Mouse (Mus musculus): ENCODE results near the gene Pqlc2. TPM values are rescaled to one million over a fixed set of nuclear protein-coding genes. Genes with fewer than 3 reads are reported as not detected.

The Pqlc2 gene
- polyA plus RNA-seq, 1 experiment, result 10.1 TPM

GRCm38 (mm10) chr4:139274573-139274972 is 35.9 kb downstream of the Pqlc2 start:
- H3K9ac ChIP-seq (ENCODE audit: low read depth, poor library complexity, severe bottlenecking), result no peak overlapping the region

GRCm38 (mm10) chr4:139272951-139273680 is 37.4 kb downstream of the Pqlc2 start:
- H3K4me3 ChIP-seq (ENCODE audit: low read depth, low read length), result no peak overlapping the region
- H3K27ac ChIP-seq (ENCODE audit: insufficient read depth, low read length), result no peak overlapping the region
- H3K4me1 ChIP-seq (ENCODE audit: control insufficient read depth, insufficient read depth, low read length), result no peaks in the 10 kb centered on the region
- TF ChIP-seq EP300 (IDR thresholded peaks at IDR 0.05; ENCODE audit: insufficient read depth, low read depth, low read length) (no peak), CTCF (IDR thresholded peaks at IDR 0.05; ENCODE audit: low read depth, low read length) (no peak), POLR2A (IDR thresholded peaks at IDR 0.05; ENCODE audit: insufficient read depth, low read length) (no peak)
- peaks cover 6% of the 10 kb centered on the region; the same call in 1 of the 2 replicates for H3K36me3 ChIP-seq (ENCODE audit: control insufficient read depth, insufficient read depth, low read length, poor library complexity, severe bottlenecking)
- no peaks in the 10 kb centered on the region for H3K27me3 ChIP-seq (ENCODE audit: control insufficient read depth, insufficient read depth, low read length, poor library complexity, severe bottlenecking)
- no peaks in the 10 kb centered on the region for H3K9me3 ChIP-seq (replicated peaks; ENCODE audit: control insufficient read depth, insufficient read depth, low read length, poor library complexity, severe bottlenecking)
- no peak overlapping the region for H3K9ac ChIP-seq (ENCODE audit: low read depth, poor library complexity, severe bottlenecking)

More at GRCm38 (mm10) chr4:139274573-139274972, 35.9 kb downstream of the Pqlc2 start:
- H3K36me3 ChIP-seq (ENCODE audit: control insufficient read depth, insufficient read depth, low read length, poor library complexity, severe bottlenecking), result peaks cover 6% of the 10 kb centered on the region; the same call in 1 of the 2 replicates
- H3K4me3 ChIP-seq (ENCODE audit: low read depth, low read length), result no peak overlapping the region
- no peak overlapping the region for H3K27ac ChIP-seq (ENCODE audit: insufficient read depth, low read length)
- H3K9me3 ChIP-seq (replicated peaks; ENCODE audit: control insufficient read depth, insufficient read depth, low read length, poor library complexity, severe bottlenecking), result no peaks in the 10 kb centered on the region
- no peaks in the 10 kb centered on the region for H3K27me3 ChIP-seq (ENCODE audit: control insufficient read depth, insufficient read depth, low read length, poor library complexity, severe bottlenecking)
- H3K4me1 ChIP-seq (ENCODE audit: control insufficient read depth, insufficient read depth, low read length), result no peaks in the 10 kb centered on the region
- TF ChIP-seq EP300 (IDR thresholded peaks at IDR 0.05; ENCODE audit: insufficient read depth, low read depth, low read length) (no peak), POLR2A (IDR thresholded peaks at IDR 0.05; ENCODE audit: insufficient read depth, low read length) (no peak), CTCF (IDR thresholded peaks at IDR 0.05; ENCODE audit: low read depth, low read length) (no peak)

- Histone ChIP-seq H3K4me3 (ENCODE audit: low read depth, low read length) (no peak overlapping the region), H3K36me3 (ENCODE audit: control insufficient read depth, insufficient read depth, low read length, poor library complexity, severe bottlenecking) (peaks cover 6% of the 10 kb centered on the region; the same call in 1 of the 2 replicates), H3K27ac (ENCODE audit: insufficient read depth, low read length) (no peak overlapping the region), H3K9me3 (replicated peaks; ENCODE audit: control insufficient read depth, insufficient read depth, low read length, poor library complexity, severe bottlenecking) (no peaks in the 10 kb centered on the region), H3K9ac (ENCODE audit: low read depth, poor library complexity, severe bottlenecking) (no peak overlapping the region), H3K27me3 (ENCODE audit: control insufficient read depth, insufficient read depth, low read length, poor library complexity, severe bottlenecking) (no peaks in the 10 kb centered on the region), H3K4me1 (ENCODE audit: control insufficient read depth, insufficient read depth, low read length) (no peaks in the 10 kb centered on the region)
- TF ChIP-seq POLR2A (IDR thresholded peaks at IDR 0.05; ENCODE audit: insufficient read depth, low read length), result no peak
- TF ChIP-seq EP300 (IDR thresholded peaks at IDR 0.05; ENCODE audit: insufficient read depth, low read depth, low read length), result no peak
- no peak for TF ChIP-seq CTCF (IDR thresholded peaks at IDR 0.05; ENCODE audit: low read depth, low read length)
Observed at GRCm38 (mm10) chr4:139271562-139271961, 38.9 kb downstream of the Pqlc2 start.

DNA sequence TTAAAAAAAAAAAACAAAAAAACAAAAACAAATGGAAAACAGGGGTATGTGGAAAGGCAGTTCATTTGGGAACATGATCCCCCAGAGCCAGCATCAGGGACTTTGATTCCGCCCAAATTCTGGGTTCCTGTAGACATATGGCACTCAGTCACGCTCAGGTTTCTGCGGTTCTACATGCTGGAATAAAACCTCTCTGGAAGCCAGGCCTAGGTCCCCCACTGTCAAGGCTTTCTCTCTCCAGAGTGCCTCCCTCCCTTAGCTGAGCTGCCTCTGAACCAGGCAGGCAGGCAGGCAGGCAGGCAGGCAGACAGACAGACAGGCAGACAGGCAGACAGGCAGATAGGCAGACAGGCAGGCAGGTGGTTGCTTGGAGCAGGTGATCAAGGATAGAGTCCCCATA is 40.3 kb downstream of the Pqlc2 start:
- Histone ChIP-seq H3K9ac (ENCODE audit: low read depth, poor library complexity, severe bottlenecking) (no peak overlapping the region), H3K4me3 (ENCODE audit: low read depth, low read length) (no peak overlapping the region), H3K27ac (ENCODE audit: insufficient read depth, low read length) (no peak overlapping the region), H3K9me3 (replicated peaks; ENCODE audit: control insufficient read depth, insufficient read depth, low read length, poor library complexity, severe bottlenecking) (no peaks in the 10 kb centered on the region), H3K4me1 (ENCODE audit: control insufficient read depth, insufficient read depth, low read length) (no peaks in the 10 kb centered on the region), H3K36me3 (ENCODE audit: control insufficient read depth, insufficient read depth, low read length, poor library complexity, severe bottlenecking) (peaks cover 8% of the 10 kb centered on the region), H3K27me3 (ENCODE audit: control insufficient read depth, insufficient read depth, low read length, poor library complexity, severe bottlenecking) (no peaks in the 10 kb centered on the region)
- TF ChIP-seq CTCF (IDR thresholded peaks at IDR 0.05; ENCODE audit: low read depth, low read length) (no peak), POLR2A (IDR thresholded peaks at IDR 0.05; ENCODE audit: insufficient read depth, low read length) (no peak), EP300 (IDR thresholded peaks at IDR 0.05; ENCODE audit: insufficient read depth, low read depth, low read length) (no peak)

- no peak overlapping the region for H3K27ac ChIP-seq (ENCODE audit: insufficient read depth, low read length)
- H3K27me3 ChIP-seq (ENCODE audit: control insufficient read depth, insufficient read depth, low read length, poor library complexity, severe bottlenecking), result no peaks in the 10 kb centered on the region
- no peaks in the 10 kb centered on the region for H3K9me3 ChIP-seq (replicated peaks; ENCODE audit: control insufficient read depth, insufficient read depth, low read length, poor library complexity, severe bottlenecking)
- no peaks in the 10 kb centered on the region for H3K4me1 ChIP-seq (ENCODE audit: control insufficient read depth, insufficient read depth, low read length)
- H3K9ac ChIP-seq (ENCODE audit: low read depth, poor library complexity, severe bottlenecking), result no peak overlapping the region
- no peak overlapping the region for H3K4me3 ChIP-seq (ENCODE audit: low read depth, low read length)
- peaks cover 6% of the 10 kb centered on the region for H3K36me3 ChIP-seq (ENCODE audit: control insufficient read depth, insufficient read depth, low read length, poor library complexity, severe bottlenecking)
- TF ChIP-seq CTCF (IDR thresholded peaks at IDR 0.05; ENCODE audit: low read depth, low read length) (no peak), POLR2A (IDR thresholded peaks at IDR 0.05; ENCODE audit: insufficient read depth, low read length) (no peak), EP300 (IDR thresholded peaks at IDR 0.05; ENCODE audit: insufficient read depth, low read depth, low read length) (no peak)
Observed at GRCm38 (mm10) chr4:139268242-139268641, 42.3 kb downstream of the Pqlc2 start.

DNA sequence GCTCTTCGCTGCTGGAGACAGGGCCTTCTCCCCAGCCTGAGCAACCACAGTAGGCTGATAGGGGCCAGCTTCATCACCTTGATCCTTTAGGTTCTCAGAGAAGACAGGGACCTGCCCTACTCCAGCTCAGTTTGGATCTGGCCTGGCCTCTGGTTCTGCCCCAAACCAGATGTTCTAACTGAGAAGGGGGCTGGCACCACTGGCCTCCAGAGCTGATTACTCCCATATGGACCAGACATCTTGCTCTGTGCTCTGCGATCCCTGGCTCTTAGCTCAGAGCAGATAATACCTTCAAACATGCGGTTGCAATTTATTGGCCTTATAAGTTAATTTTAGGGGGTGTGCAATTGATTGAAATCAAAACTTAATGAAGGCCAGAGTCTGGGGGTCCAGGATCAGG is 43.2 kb downstream of the Pqlc2 start:
- TF ChIP-seq CTCF (IDR thresholded peaks at IDR 0.05; ENCODE audit: low read depth, low read length) (no peak), EP300 (IDR thresholded peaks at IDR 0.05; ENCODE audit: insufficient read depth, low read depth, low read length) (no peak), POLR2A (IDR thresholded peaks at IDR 0.05; ENCODE audit: insufficient read depth, low read length) (no peak)

More for the DNA sequence above, 43.2 kb downstream of the Pqlc2 start:
- H3K36me3 ChIP-seq (ENCODE audit: control insufficient read depth, insufficient read depth, low read length, poor library complexity, severe bottlenecking), result peaks cover 12% of the 10 kb centered on the region
- no peaks in the 10 kb centered on the region for H3K27me3 ChIP-seq (ENCODE audit: control insufficient read depth, insufficient read depth, low read length, poor library complexity, severe bottlenecking)
- H3K27ac ChIP-seq (ENCODE audit: insufficient read depth, low read length), result no peak overlapping the region
- no peaks in the 10 kb centered on the region for H3K9me3 ChIP-seq (replicated peaks; ENCODE audit: control insufficient read depth, insufficient read depth, low read length, poor library complexity, severe bottlenecking)
- no peak overlapping the region for H3K9ac ChIP-seq (ENCODE audit: low read depth, poor library complexity, severe bottlenecking)
- H3K4me3 ChIP-seq (ENCODE audit: low read depth, low read length), result no peak overlapping the region
- no peaks in the 10 kb centered on the region for H3K4me1 ChIP-seq (ENCODE audit: control insufficient read depth, insufficient read depth, low read length)
